Mouse (Mus musculus) midbrain, postnatal 0 days (tissue): ENCODE measurements around the gene Gne. TPM values are rescaled to one million over a fixed set of nuclear protein-coding genes. Genes with fewer than 3 reads are reported as not detected.

Experiments used
- ATAC-seq: fragments of 200-750 bp; cut with Nextera tagmentation; 2 replicates; pipeline ENCODE4 v1.8.0; 2017; ENCODE audit warnings: moderate number of reproducible peaks, mild to moderate bottlenecking, moderate TSS enrichment, moderate library complexity; ENCODE audit not compliant: low FRiP score
- DNase-seq: peaks from one replicate; pipeline ENCODE4 v3.0.0-alpha.2; 2015; ENCODE audit warnings: low spot score
- H3K27ac ChIP-seq: fragments of 300-500 bp; sonication (generic); 2 replicates; pipeline ENCODE4 v1.5.1; 2014; ENCODE audit warnings: low read depth, mild to moderate bottlenecking, low read length, mixed read lengths
- H3K27me3 ChIP-seq: fragments of 300-500 bp; sonication (generic); 2 replicates; pipeline ENCODE4 v1.6.1; 2014; ENCODE audit warnings: low read length, control low read depth, mixed read lengths; ENCODE audit not compliant: insufficient read depth
- H3K36me3 ChIP-seq: fragments of 300-500 bp; sonication (generic); 2 replicates; pipeline ENCODE4 v1.6.1; 2014; ENCODE audit warnings: low read length, control low read depth, mixed read lengths; ENCODE audit not compliant: insufficient read depth
- H3K4me1 ChIP-seq: fragments of 300-500 bp; sonication (generic); 2 replicates; pipeline ENCODE4 v1.6.1; 2014; ENCODE audit warnings: mild to moderate bottlenecking, control low read depth, antibody characterized with exemption, low read length, mixed read lengths; ENCODE audit not compliant: insufficient read depth
- H3K4me2 ChIP-seq: fragments of 300-500 bp; sonication (generic); 2 replicates; pipeline ENCODE4 v1.6.1; 2014; ENCODE audit warnings: low read depth, mild to moderate bottlenecking, low read length, mixed read lengths; ENCODE audit not compliant: poor library complexity, severe bottlenecking
- H3K4me3 ChIP-seq: fragments of 300-500 bp; sonication (generic); 2 replicates; pipeline ENCODE4 v1.5.1; 2014; ENCODE audit warnings: low read depth, mild to moderate bottlenecking, low read length, moderate library complexity
- H3K9ac ChIP-seq: fragments of 300-500 bp; sonication (generic); replicated peaks from 2 replicates; pipeline ENCODE4 v1.6.1; 2014; ENCODE audit warnings: mild to moderate bottlenecking, low read length, moderate library complexity, mixed read lengths; ENCODE audit not compliant: poor library complexity, severe bottlenecking
- H3K9me3 ChIP-seq: fragments of 300-500 bp; sonication (generic); 2 replicates; pipeline ENCODE4 v1.6.1; 2016; ENCODE audit warnings: low read length, control low read depth
- CTCF ChIP-seq: IDR thresholded peaks from 2 replicates; pipeline ENCODE4 v1.5.1; 2016; ENCODE audit warnings: antibody characterized with exemption, mild to moderate bottlenecking
- WGBS: fragments of 180-500 bp; shearing (Covaris S2); extraction: QIAGEN DNeasy Blood & Tissue Kit; methylation state at CpG from one replicate; pipeline ENCODE4 v1.1.7; 2014; 5-methylcytosine and 5-hydroxymethylcytosine counted together
- polyA plus RNA-seq: library from polyadenylated mRNA; unstranded; fragments of >200 nt; fragmentation: Nextera tagmentation; extraction: Ambion mirVana; gene quantifications from 2 replicates; pipeline ENCODE4 v1.2.1, GENCODE M21; 2015
- total RNA-seq: library from RNA; depleted of rRNA; stranded (reverse); fragments of >200 nt; gene quantifications from 2 replicates; pipeline ENCODE4 v1.2.3, GENCODE M21; 2014

Gne gene
- total and polyA plus RNA-seq, 2 experiments from 2014 or later = 26.8 to 42.4 TPM

DNA sequence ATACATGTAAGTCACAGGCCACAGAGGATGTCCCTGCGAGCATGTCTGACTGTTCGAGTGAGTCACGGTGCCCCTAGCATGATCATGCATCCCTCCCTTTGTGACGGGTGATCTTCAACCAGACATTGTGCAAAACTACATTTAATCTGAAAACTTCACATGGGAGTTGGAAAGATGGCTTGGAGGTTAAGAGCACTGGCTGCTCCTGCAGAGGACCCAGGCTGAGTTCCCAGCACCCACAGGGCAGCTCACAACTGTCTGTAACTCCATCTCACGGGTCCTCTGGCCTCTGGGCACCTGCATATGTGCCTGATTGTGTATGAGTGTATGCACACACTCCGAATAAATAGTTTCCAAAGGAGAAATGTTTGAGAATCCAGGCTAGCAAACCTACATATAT is 59.7 kb downstream of the Gne start:
- H3K4me3 ChIP-seq = no peak overlapping the region
- no peak overlapping the region for H3K4me2 ChIP-seq
- no peak overlapping the region for H3K27ac ChIP-seq
- H3K4me1 ChIP-seq = no peaks in the 10 kb centered on the region
- H3K36me3 ChIP-seq = peaks cover 83% of the 10 kb centered on the region
- no peaks in the 10 kb centered on the region for H3K27me3 ChIP-seq
- no peak for TF ChIP-seq CTCF
- H3K9ac ChIP-seq = no peak overlapping the region
- WGBS = 98% methylated on average over 6 of the region's 6 CpGs
- no peaks in the 10 kb centered on the region for H3K9me3 ChIP-seq
- DNase-seq (no peak), ATAC-seq (no peak)

DNA sequence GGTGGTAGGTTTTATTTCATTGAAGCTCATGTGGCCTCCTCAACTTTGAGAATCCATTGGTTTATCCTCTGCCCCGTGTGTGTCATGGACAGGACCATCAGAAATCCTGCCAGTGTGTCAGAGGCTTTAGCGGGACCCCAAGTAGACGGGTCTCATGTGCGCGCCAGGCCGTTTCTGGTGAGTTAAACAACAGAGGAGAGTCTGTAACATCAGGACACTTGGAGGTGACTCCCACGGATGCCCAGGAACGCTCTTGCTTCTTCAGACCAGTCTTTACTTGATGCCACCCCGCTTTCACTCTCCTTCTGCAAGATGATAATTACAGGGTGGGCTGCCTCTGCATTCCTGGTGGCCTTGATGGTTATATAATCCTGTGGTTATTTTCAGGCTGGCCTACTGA is 60.3 kb downstream of the Gne start:
- no peak for ATAC-seq
- H3K27me3 ChIP-seq = no peaks in the 10 kb centered on the region

DNA sequence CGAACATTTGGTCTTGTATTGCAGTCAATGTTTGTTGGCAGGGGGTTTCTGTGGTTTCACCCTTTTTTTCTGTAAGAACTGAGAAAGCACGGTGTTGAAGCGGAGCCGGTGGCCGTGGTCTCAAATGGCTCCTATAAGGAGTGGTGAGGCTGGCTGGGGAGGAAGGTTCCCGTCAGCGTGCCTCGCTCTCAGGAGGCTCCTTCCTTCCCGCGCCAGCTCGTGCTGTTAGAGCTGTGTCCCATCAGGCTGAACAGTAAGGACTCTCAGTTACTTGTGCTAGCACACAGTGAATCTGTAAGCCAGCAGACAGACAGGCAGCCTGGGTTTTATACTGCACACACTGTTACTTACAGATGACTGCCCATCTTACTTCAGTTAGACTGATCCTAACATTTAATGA is 61.2 kb downstream of the Gne start:
- peaks cover 82% of the 10 kb centered on the region for H3K36me3 ChIP-seq
- no peaks in the 10 kb centered on the region for H3K27me3 ChIP-seq
- no peak for DNase-seq
- no peak overlapping the region for H3K4me2 ChIP-seq
- no peak overlapping the region for H3K4me3 ChIP-seq
- 91% methylated on average over 11 of the region's 11 CpGs for WGBS
- H3K4me1 ChIP-seq = no peaks in the 10 kb centered on the region
- no peaks in the 10 kb centered on the region for H3K9me3 ChIP-seq
- no peak overlapping the region for H3K9ac ChIP-seq
- no peak overlapping the region for H3K27ac ChIP-seq
- ATAC-seq = no peak
- TF ChIP-seq CTCF = no peak

More for the DNA sequence above, 60.3 kb downstream of the Gne start:
- Histone ChIP-seq H3K4me1 (no peaks in the 10 kb centered on the region), H3K9me3 (no peaks in the 10 kb centered on the region), H3K36me3 (peaks cover 85% of the 10 kb centered on the region), H3K4me2 (no peak overlapping the region), H3K9ac (no peak overlapping the region), H3K27ac (no peak overlapping the region), H3K4me3 (no peak overlapping the region)
- WGBS = 98% methylated on average over 9 of the region's 9 CpGs
- no peak for TF ChIP-seq CTCF
- DNase-seq = no peak

DNA sequence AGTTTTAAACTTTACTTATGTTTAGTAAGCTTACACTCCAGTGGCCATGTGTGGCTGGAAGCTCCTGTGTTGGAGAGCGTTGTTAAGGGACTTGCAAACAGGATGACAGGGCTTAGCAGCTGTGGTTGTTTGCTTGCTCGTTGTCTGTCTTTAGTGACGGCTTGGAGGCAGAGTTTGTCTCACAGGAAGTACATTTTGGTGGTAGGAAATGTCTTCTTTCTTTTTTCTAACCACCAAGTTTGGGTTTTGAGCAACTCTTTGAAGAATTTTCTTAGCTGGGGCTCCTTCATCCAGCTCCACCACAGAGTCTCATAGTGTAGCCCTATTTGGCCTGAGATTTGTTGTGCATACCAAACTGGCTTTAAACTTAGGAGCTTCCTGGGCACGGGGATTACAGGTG is 61.7 kb downstream of the Gne start:
- H3K36me3 ChIP-seq = peaks cover 78% of the 10 kb centered on the region
- ATAC-seq (no peak), DNase-seq (no peak)
- H3K4me3 ChIP-seq = no peak overlapping the region
- H3K27ac ChIP-seq = no peak overlapping the region
- 80% methylated on average over 4 of the region's 4 CpGs for WGBS
- H3K27me3 ChIP-seq = no peaks in the 10 kb centered on the region
- no peak overlapping the region for H3K4me2 ChIP-seq
- H3K9ac ChIP-seq = no peak overlapping the region
- no peaks in the 10 kb centered on the region for H3K4me1 ChIP-seq
- H3K9me3 ChIP-seq = no peaks in the 10 kb centered on the region
- TF ChIP-seq CTCF = no peak

DNA sequence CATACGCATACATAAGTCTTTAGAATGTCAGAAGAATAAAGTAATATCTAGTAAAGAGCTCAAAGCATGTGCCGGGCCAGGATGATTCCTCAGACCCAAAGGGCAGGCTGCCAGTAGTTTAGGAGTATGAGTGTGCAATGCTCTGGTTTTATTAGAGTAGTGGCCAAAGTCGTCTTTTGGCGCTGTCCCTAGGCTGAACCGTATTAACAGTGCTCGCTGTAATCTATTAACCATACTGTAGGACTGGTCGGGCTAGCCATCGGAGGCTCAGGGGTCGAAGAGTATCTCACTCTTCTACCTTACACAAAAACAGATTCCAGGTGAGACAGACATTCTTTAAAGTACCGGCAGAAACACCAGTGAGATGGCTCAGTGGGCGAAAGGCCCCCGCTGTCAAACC is 67.2 kb downstream of the Gne start:
- TF ChIP-seq CTCF = no peak
- peaks cover 6% of the 10 kb centered on the region; the same call in 1 of the 2 replicates for H3K4me1 ChIP-seq
- WGBS = 95% methylated on average over 12 of the region's 12 CpGs
- no peak overlapping the region for H3K4me2 ChIP-seq
- no peak overlapping the region for H3K4me3 ChIP-seq
- H3K36me3 ChIP-seq = peaks cover 28% of the 10 kb centered on the region
- ATAC-seq = no peak
- no peak for DNase-seq
- no peak overlapping the region for H3K9ac ChIP-seq
- no peaks in the 10 kb centered on the region for H3K27me3 ChIP-seq
- no peaks in the 10 kb centered on the region for H3K9me3 ChIP-seq
- no peak overlapping the region for H3K27ac ChIP-seq

DNA sequence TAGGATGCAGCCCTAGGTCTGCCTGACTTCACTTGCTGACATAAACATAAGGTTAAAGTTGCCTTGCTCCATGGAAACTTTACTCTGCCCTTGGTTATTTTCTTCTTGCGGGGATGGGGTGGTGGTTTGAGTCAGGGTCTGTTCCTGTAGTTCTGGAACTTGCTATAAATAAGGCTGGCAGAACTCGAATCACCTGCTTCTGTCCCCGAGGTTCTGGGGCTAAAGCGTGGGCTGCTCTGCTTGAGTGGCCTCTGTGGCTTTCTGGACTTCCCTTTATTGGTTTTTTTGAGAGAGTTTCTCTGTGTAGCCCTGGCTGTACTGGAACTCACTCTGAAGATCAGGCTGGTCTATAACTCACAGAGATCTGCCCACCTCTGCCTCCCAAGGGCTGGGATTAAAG is 67.9 kb downstream of the Gne start:
- Histone ChIP-seq H3K4me3 (no peak overlapping the region), H3K36me3 (peaks cover 22% of the 10 kb centered on the region), H3K27me3 (no peaks in the 10 kb centered on the region), H3K9ac (no peak overlapping the region), H3K9me3 (no peaks in the 10 kb centered on the region), H3K27ac (no peak overlapping the region), H3K4me2 (no peak overlapping the region), H3K4me1 (peaks cover 6% of the 10 kb centered on the region; the same call in 1 of the 2 replicates)
- WGBS = 92% methylated on average over 4 of the region's 4 CpGs
- DNase-seq = no peak
- TF ChIP-seq CTCF = no peak
- no peak for ATAC-seq
